Mouse (Mus musculus) lung, postnatal 0 days (tissue): ENCODE measurements around the gene Olfr1211.

Source experiments
- CTCF ChIP-seq: IDR thresholded peaks from 2 replicates; pipeline ENCODE4 v1.5.1; 2016; ENCODE audit warnings: antibody characterized with exemption, mild to moderate bottlenecking
- EP300 ChIP-seq: IDR thresholded peaks from 2 replicates; pipeline ENCODE4 v1.6.1; 2016; ENCODE audit warnings: antibody characterized with exemption, mild to moderate bottlenecking, control low read depth

- no peak for TF ChIP-seq CTCF
- TF ChIP-seq EP300 = no peak
Measured at GRCm38 (mm10) chr2:88938011-88938410, at the start of gene Olfr1211.
